Mouse (Mus musculus) embryonic fibroblast, embryonic 13.5 days (primary cell): ENCODE data around the gene Asb10. TPM values are rescaled to one million over a fixed set of nuclear protein-coding genes. Genes with fewer than 3 reads are reported as not detected.

ENCODE experiments used
- H3K27ac ChIP-seq: 2 replicates; pipeline ENCODE4 v1.5.1; 2012; ENCODE audit warnings: low read length, control low read depth, inconsistent platforms; ENCODE audit not compliant: insufficient read depth
- H3K4me1 ChIP-seq: 2 replicates; pipeline ENCODE4 v1.6.1; 2011; ENCODE audit warnings: low read length; ENCODE audit not compliant: control insufficient read depth, insufficient read depth
- H3K4me3 ChIP-seq: 2 replicates; pipeline ENCODE4 v1.5.1; 2011; ENCODE audit warnings: mild to moderate bottlenecking, control low read depth, low read length; ENCODE audit not compliant: insufficient read depth
- CTCF ChIP-seq: IDR thresholded peaks from 2 replicates; pipeline ENCODE4 v1.5.1; 2011; ENCODE audit warnings: mild to moderate bottlenecking, control low read depth, low read length, moderate library complexity, borderline replicate concordance; ENCODE audit not compliant: insufficient read depth
- POLR2A ChIP-seq: IDR thresholded peaks from 2 replicates; pipeline ENCODE4 v1.6.1; 2011; ENCODE audit warnings: low read depth, mild to moderate bottlenecking, control low read depth, low read length, moderate library complexity
- polyA plus RNA-seq: library from polyadenylated mRNA; stranded (reverse); fragments of >200 nt; gene quantifications from 2 replicates; pipeline ENCODE4 v1.2.4, GENCODE M21; 2011; ENCODE audit warnings: low read depth; ENCODE audit not compliant: missing spikeins, insufficient read length

The Asb10 gene
- polyA plus RNA-seq, 1 experiment = not detected

DNA sequence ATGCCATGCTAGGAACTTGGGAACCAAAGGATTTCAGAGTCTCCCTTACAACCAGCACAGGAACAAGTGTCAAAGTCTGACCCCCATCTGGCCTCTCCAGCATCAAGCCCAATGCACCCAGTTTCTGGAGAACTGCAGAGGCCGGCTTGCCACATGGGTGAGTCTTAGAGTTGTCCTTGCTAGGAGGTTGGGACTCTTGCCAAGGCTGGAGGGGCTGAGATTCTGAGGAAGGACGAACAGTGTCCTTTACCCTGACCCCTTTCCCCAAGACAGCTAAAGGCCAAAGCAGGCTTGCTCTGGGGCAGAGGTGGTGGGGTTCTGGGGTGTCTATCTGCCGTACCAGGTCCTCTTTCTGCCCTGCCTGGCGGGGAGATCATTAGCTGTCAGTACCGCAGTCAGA is 4.3 kb downstream of the Asb10 start:
- TF ChIP-seq POLR2A = no peak
- TF ChIP-seq CTCF = no peak
- Histone ChIP-seq H3K4me3 (no peak overlapping the region), H3K4me1 (no peaks in the 10 kb centered on the region), H3K27ac (no peak overlapping the region)

DNA sequence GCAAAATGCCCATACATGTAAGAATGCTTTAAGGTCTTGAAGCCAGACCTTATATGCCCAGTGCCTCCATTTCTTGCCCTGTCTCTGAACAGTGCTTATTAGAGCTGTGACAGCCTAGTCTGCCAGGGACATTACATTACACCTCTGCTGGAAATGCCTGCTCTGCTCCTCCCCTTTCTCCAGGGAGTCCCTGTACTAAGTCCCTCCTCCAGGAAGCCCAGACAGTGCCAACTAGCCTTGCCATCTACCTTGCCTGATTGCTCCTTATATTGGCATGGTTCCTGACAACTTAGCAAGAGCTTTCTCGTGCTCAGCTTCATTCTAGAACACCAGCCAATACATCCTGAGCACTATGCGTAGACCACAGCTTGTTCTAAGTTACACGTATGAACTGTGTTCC is 5.0 kb downstream of the Asb10 start:
- Histone ChIP-seq H3K4me3 (no peak overlapping the region), H3K4me1 (no peaks in the 10 kb centered on the region), H3K27ac (no peak overlapping the region)
- no peak for TF ChIP-seq CTCF
- no peak for TF ChIP-seq POLR2A

DNA sequence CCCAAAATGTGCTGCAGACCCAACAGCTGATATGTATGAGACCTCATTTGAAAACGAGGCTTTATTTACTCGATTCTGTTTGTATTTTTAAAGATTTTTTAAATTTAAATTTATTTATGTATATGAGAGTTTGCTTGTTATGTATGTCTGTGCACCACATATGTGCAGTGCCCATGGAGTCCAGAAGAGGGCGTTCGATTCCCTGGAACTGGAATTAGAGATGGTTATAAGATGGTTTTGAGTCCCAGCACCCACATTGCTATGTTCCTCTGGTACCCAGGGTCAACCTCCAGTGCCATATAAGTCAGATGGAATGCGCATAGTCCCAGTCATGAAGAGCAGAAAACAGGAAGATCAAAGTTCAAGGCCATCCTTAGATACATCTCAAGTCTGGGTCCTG is 6.5 kb downstream of the Asb10 start:
- H3K4me1 ChIP-seq = no peaks in the 10 kb centered on the region
- H3K27ac ChIP-seq = no peak overlapping the region
- TF ChIP-seq POLR2A = no peak
- no peak for TF ChIP-seq CTCF
- H3K4me3 ChIP-seq = no peak overlapping the region

DNA sequence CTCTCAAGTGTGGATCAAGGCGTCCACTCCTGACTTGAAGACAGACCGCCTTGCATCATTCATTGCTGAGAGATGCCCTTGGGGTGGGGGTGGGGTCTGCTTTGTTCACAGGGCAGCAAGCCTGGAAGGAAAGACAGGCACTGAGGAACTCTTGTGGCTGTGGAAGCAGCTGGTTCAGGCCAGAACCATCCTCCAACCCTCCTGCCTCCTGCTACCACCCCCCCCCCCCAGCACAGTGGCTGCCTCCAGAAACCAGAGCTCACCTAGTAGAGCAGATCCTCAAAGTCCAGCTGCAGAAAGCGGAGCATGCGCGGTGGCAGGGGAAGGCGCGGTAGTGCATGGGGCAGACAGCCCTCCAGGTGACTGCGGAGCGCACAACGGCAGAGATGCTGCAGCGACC is 7.4 kb downstream of the Asb10 start:
- Histone ChIP-seq H3K4me1 (no peaks in the 10 kb centered on the region), H3K27ac (no peak overlapping the region), H3K4me3 (no peak overlapping the region)
- TF ChIP-seq POLR2A (no peak), CTCF (no peak)

DNA sequence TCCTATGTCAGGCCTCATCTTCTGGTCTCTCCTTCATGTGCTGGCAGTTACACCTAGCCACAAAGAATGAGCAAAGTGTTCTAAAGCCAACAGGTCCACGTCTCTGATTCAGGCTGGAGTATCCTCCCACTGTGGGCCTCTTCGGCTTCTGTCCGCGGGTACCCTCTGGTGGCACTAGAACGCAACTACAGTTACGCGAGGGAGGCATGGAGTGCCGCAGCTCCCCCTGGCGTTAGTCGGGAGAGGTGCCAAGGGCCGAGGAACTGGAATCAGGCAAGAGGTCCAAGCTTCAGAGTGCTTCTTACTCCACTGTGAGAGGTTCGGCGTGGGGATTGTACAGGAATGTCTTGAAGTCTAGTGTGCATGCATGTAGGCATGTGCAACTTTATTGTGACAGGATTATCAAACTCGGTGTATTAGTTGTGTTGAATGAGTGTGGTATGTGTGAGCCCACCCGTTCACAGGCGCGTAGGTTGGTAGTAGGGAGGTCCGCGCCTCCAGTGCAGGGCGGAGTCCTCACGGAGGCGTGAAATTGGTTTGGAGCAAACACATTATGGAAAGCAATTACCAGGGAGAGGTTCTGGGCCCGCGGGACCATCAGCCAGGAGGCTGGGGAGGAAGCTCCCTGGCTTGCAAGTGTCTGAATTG is 10.6 kb downstream of the Asb10 start:
- Histone ChIP-seq H3K4me1 (no peaks in the 10 kb centered on the region), H3K4me3 (no peak overlapping the region), H3K27ac (no peak overlapping the region)
- TF ChIP-seq CTCF (peak; percentile 100), POLR2A (no peak)

DNA sequence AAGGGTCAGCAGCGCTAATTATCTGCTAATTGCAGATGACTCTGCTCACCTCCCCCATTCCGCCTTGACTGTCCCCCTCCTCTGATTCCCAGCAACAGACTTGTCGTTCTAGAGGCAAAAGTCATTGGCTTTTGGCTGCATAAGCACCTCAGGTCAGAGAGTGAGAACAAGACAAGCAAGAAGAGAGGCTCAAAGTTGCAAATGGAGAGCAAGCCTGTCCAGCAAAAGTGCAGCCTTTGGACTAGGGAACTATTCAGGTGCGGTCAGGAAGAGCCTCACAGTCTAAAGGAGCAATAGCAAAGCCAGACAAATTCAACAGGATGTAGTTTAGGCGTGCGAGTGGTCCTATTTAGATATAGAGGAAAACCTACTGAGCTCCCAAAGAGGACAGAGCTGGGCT is 13.0 kb downstream of the Asb10 start:
- Histone ChIP-seq H3K4me1 (no peaks in the 10 kb centered on the region), H3K4me3 (no peak overlapping the region), H3K27ac (no peak overlapping the region)
- TF ChIP-seq CTCF = no peak
- no peak for TF ChIP-seq POLR2A

DNA sequence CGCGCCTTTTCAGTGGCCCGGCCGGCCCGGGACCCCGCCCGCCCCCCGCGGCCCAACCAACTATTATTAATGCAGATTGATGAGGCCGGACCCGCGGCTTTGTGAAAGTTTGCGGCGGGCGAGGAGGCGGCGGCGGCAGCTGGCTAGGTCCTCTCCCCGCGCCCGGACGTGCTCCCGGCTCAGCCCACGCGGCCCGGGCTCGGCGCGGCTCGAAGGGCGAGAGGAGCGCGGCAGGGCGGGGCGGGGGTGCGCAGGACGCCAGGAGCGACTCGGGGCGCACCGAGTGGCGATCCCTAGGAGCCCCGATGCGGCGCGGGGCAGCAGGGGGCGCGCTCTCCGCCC is 13.9 kb downstream of the Asb10 start, which contains the start of gene Gbx1:
Gene Gbx1 (minus strand): TSS at position 314 of the 342 bp plus-strand sequence.
- TF ChIP-seq POLR2A = no peak
- no peak for TF ChIP-seq CTCF
- Histone ChIP-seq H3K4me3 (no peak within 1 kb of the TSS), H3K4me1 (no peaks in the 10 kb centered on the region)

DNA sequence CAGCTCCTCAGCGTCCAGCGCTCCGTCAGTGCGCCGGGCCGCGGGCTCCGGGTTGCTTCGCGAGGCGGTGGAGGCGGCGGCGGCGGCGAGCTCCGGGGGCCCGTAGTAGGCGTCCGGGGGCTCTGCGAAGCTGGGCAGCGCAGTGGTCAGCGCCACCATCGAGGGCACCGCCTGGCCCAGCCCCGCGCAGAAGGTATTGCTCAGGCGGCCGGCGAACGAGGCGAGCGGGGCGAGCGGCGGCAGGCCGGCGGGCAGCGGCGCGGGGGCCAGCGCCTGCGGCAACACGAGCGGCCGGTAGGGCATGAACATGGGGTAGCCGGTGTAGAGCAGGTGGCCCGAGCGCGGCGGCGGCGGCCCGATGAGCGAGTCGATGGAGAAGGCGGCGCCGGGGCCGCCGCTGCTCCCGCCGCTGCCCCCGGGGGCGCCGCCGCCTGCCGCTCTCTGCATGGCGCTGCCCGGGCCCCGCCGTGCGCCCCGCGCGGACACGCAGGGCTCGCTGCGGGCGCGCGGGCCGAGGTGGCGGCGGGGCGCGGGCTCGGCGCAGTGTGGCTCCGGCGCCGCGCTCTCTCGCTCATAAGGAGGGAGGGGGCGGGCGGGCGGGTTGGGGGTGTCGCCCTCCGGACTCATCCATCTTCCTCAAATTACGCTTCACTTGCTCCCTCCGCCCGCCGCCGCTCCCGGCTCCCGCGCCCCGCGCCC is 14.4 kb downstream of the Asb10 start:
- TF ChIP-seq CTCF = no peak
- TF ChIP-seq POLR2A = no peak
- H3K27ac ChIP-seq = no peak overlapping the region
- no peak overlapping the region for H3K4me3 ChIP-seq
- H3K4me1 ChIP-seq = no peaks in the 10 kb centered on the region

More for the DNA sequence above, 13.9 kb downstream of the Asb10 start, which contains the start of gene Gbx1:
- no peak within 1 kb of the TSS for H3K27ac ChIP-seq

DNA sequence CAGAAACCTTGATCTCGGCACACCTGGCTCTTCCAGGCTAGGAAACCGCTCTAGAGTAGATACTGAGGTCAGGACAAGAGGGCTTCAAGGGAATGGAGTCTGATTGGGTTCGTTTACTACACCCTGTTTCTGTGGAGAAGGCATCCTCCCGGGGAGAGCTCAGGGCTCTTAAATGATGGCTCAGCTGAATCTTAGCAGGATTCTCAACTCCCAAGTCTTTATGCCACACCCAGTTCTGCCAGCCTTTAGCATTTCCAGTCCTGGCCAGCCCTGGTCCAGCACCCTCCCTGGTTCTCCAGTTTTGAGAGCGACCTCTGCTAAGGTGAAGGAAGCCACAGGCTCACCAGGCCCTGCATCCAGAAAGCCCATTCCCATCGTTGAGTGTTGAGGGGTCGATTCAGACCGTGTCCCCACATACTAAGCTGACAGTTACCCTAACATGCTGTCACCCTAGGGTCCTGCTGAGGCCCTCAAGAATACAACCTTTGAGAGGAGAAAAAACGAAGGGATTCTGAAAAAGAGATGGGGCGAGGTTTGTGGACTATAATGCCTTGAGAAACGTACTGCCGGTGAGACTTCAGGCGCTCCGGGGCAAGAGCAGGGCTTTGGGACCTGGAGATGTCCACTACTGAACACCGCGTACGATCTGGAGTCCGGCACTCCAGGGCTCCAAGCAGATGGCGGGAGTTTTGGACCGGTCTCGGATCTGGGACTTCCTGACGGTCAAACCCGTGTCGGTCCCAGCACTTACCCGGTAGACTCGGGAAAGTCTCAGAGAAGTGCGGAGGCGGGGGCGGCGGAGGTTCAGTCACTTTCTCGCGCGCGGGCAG is 15.2 kb downstream of the Asb10 start:
- Histone ChIP-seq H3K27ac (no peak overlapping the region), H3K4me3 (no peak overlapping the region), H3K4me1 (no peaks in the 10 kb centered on the region)
- TF ChIP-seq CTCF (no peak), POLR2A (no peak)

DNA sequence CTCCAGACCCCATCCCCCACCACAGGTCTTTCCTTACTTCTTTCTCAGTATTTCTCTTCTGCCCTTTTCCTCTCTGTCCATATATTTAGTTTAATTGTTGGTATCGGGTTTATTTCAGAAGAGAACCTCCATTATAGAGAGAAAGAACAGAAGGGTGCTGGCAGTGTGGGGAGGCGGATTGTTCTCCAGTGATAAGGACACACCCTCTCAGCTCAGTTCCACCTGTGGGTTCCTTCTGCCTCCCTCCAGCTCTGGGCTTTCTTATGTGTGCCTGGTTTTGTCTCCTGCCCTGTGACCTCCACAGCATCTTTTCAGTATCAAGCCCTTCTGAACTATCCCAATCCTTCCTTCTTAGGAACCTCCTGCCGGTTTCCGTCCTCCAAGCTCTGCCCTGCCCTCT is 16.3 kb downstream of the Asb10 start:
- Histone ChIP-seq H3K4me3 (no peak overlapping the region), H3K27ac (no peak overlapping the region), H3K4me1 (no peaks in the 10 kb centered on the region)
- no peak for TF ChIP-seq POLR2A
- no peak for TF ChIP-seq CTCF
